Mouse (Mus musculus): ENCODE data around the gene Ywhaq.

GRCm38 (mm10) chr12:21364624-21365435 is 52.6 kb downstream of the Ywhaq start:
- TF ChIP-seq CTCF (IDR thresholded peaks at IDR 0.05; ENCODE audit: low read depth) (no peak), EP300 (IDR thresholded peaks at IDR 0.05; ENCODE audit: low read depth) (no peak)

All from liver, embryonic 14.5 days (tissue).